Mouse (Mus musculus): ENCODE data around the gene E130308A19Rik. TPM values are rescaled to one million over a fixed set of nuclear protein-coding genes. Genes with fewer than 3 reads are reported as not detected.

The E130308A19Rik gene
- polyA plus RNA-seq, 1 experiment from 2014 or later: 35.6 TPM

GRCm38 (mm10) chr4:59760636-59761364 lies 134.8 kb downstream of the E130308A19Rik start:
- H3K9me3 ChIP-seq (ENCODE audit: control insufficient read depth, low read length): no peaks in the 10 kb centered on the region
- no peaks in the 10 kb centered on the region for H3K36me3 ChIP-seq (ENCODE audit: control insufficient read depth, insufficient read depth, low read length)
- no peak overlapping the region for H3K4me3 ChIP-seq (ENCODE audit: low read depth, low read length)
- DNase-seq (ENCODE audit: low spot score): peak; percentile 36
- 65% methylated on average over 10 of the region's 10 CpGs for WGBS
- no peak overlapping the region for H3K4me2 ChIP-seq (ENCODE audit: low read depth, severe bottlenecking)
- ATAC-seq (ENCODE audit: insufficient number of reproducible peaks, low FRiP score, low TSS enrichment, low read depth): no peak
- H3K4me1 ChIP-seq (ENCODE audit: control insufficient read depth, insufficient read depth, low read length): no peaks in the 10 kb centered on the region
- no peak overlapping the region for H3K9ac ChIP-seq (ENCODE audit: low read length)
- H3K27ac ChIP-seq (replicated peaks; ENCODE audit: low read depth, low read length): no peak overlapping the region
- H3K27me3 ChIP-seq (ENCODE audit: control insufficient read depth, insufficient read depth, low read length): no peaks in the 10 kb centered on the region

- Histone ChIP-seq H3K4me1 (ENCODE audit: control insufficient read depth, insufficient read depth, low read length) (no peaks in the 10 kb centered on the region), H3K9me3 (ENCODE audit: control insufficient read depth, low read length) (no peaks in the 10 kb centered on the region), H3K27me3 (ENCODE audit: control insufficient read depth, insufficient read depth, low read length) (no peaks in the 10 kb centered on the region), H3K4me2 (ENCODE audit: low read depth, severe bottlenecking) (no peak overlapping the region), H3K36me3 (ENCODE audit: control insufficient read depth, insufficient read depth, low read length) (no peaks in the 10 kb centered on the region), H3K27ac (replicated peaks; ENCODE audit: low read depth, low read length) (no peak overlapping the region), H3K9ac (ENCODE audit: low read length) (no peak overlapping the region), H3K4me3 (ENCODE audit: low read depth, low read length) (no peak overlapping the region)
- ATAC-seq (ENCODE audit: insufficient number of reproducible peaks, low FRiP score, low TSS enrichment, low read depth) (no peak), DNase-seq (ENCODE audit: low spot score) (no peak)
- 90% methylated on average over 4 of the region's 4 CpGs for WGBS
These were observed 135.3 kb downstream of the E130308A19Rik start for GRCm38 (mm10) chr4:59761365-59761729.

DNA sequence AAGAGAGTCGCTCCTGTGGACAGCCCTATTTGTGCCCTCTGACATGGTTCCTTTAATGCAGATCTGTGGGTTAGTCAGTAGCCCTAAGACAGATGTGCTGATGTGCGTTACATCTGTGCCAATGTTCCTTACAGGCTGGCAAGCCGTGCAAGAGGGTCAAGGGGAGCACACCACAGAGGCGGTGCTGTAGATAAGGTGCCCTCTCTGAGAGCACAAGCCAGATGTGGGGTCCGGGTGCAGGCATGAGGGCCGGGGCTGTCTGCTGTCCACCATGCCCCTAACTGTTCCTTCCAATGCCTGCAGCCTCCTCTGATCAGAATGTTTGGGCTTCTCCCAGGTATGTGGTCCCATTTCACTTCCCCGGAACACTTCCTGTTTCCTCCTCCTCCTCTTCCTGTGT lies 138.9 kb downstream of the E130308A19Rik start:
- DNase-seq (ENCODE audit: low spot score) (no peak), ATAC-seq (ENCODE audit: insufficient number of reproducible peaks, low FRiP score, low TSS enrichment, low read depth) (no peak)
- Histone ChIP-seq H3K4me2 (ENCODE audit: low read depth, severe bottlenecking) (no peak overlapping the region), H3K27me3 (ENCODE audit: control insufficient read depth, insufficient read depth, low read length) (no peaks in the 10 kb centered on the region), H3K4me1 (ENCODE audit: control insufficient read depth, insufficient read depth, low read length) (no peaks in the 10 kb centered on the region), H3K27ac (replicated peaks; ENCODE audit: low read depth, low read length) (no peak overlapping the region), H3K9me3 (ENCODE audit: control insufficient read depth, low read length) (no peaks in the 10 kb centered on the region), H3K4me3 (ENCODE audit: low read depth, low read length) (no peak overlapping the region), H3K9ac (ENCODE audit: low read length) (no peak overlapping the region), H3K36me3 (ENCODE audit: control insufficient read depth, insufficient read depth, low read length) (no peaks in the 10 kb centered on the region)
- WGBS: 79% methylated on average over 7 of the region's 7 CpGs

- 0 out of 2 replicates have a peak, but pooled peaks cover 2% of the 10 kb centered on the region for H3K36me3 ChIP-seq (ENCODE audit: control insufficient read depth, insufficient read depth, low read length)
- no peaks in the 10 kb centered on the region for H3K27me3 ChIP-seq (ENCODE audit: control insufficient read depth, insufficient read depth, low read length)
- H3K9me3 ChIP-seq (ENCODE audit: control insufficient read depth, low read length): no peaks in the 10 kb centered on the region
- 42% methylated on average over 7 of the region's 7 CpGs for WGBS
- ATAC-seq (ENCODE audit: insufficient number of reproducible peaks, low FRiP score, low TSS enrichment, low read depth) (no peak), DNase-seq (ENCODE audit: low spot score) (no peak)
- H3K4me3 ChIP-seq (ENCODE audit: low read depth, low read length): no peak overlapping the region
- H3K9ac ChIP-seq (ENCODE audit: low read length): no peak overlapping the region
- no peak overlapping the region for H3K4me2 ChIP-seq (ENCODE audit: low read depth, severe bottlenecking)
- no peaks in the 10 kb centered on the region for H3K4me1 ChIP-seq (ENCODE audit: control insufficient read depth, insufficient read depth, low read length)
- no peak overlapping the region for H3K27ac ChIP-seq (replicated peaks; ENCODE audit: low read depth, low read length)
These were observed 139.5 kb downstream of the E130308A19Rik start for GRCm38 (mm10) chr4:59765385-59766005.

- 92% methylated on average over 2 of the region's 2 CpGs for WGBS
- Histone ChIP-seq H3K9ac (ENCODE audit: low read length) (no peak overlapping the region), H3K4me2 (ENCODE audit: low read depth, severe bottlenecking) (no peak overlapping the region), H3K27me3 (ENCODE audit: control insufficient read depth, insufficient read depth, low read length) (no peaks in the 10 kb centered on the region), H3K4me1 (ENCODE audit: control insufficient read depth, insufficient read depth, low read length) (no peaks in the 10 kb centered on the region), H3K27ac (replicated peaks; ENCODE audit: low read depth, low read length) (no peak overlapping the region), H3K9me3 (ENCODE audit: control insufficient read depth, low read length) (no peaks in the 10 kb centered on the region), H3K4me3 (ENCODE audit: low read depth, low read length) (no peak overlapping the region), H3K36me3 (ENCODE audit: control insufficient read depth, insufficient read depth, low read length) (peaks cover 11% of the 10 kb centered on the region)
- DNase-seq (ENCODE audit: low spot score) (no peak), ATAC-seq (ENCODE audit: insufficient number of reproducible peaks, low FRiP score, low TSS enrichment, low read depth) (no peak)
These were observed 141.7 kb downstream of the E130308A19Rik start for GRCm38 (mm10) chr4:59767717-59768116.

GRCm38 (mm10) chr4:59772171-59772879 lies 146.3 kb downstream of the E130308A19Rik start:
- no peak for ATAC-seq (ENCODE audit: insufficient number of reproducible peaks, low FRiP score, low TSS enrichment, low read depth)
- 89% methylated on average over 17 of the region's 17 CpGs for WGBS
- Histone ChIP-seq H3K9ac (ENCODE audit: low read length) (no peak overlapping the region), H3K4me3 (ENCODE audit: low read depth, low read length) (no peak overlapping the region), H3K4me2 (ENCODE audit: low read depth, severe bottlenecking) (no peak overlapping the region), H3K27me3 (ENCODE audit: control insufficient read depth, insufficient read depth, low read length) (no peaks in the 10 kb centered on the region), H3K36me3 (ENCODE audit: control insufficient read depth, insufficient read depth, low read length) (peaks cover 13% of the 10 kb centered on the region), H3K9me3 (ENCODE audit: control insufficient read depth, low read length) (no peaks in the 10 kb centered on the region), H3K27ac (replicated peaks; ENCODE audit: low read depth, low read length) (no peak overlapping the region), H3K4me1 (ENCODE audit: control insufficient read depth, insufficient read depth, low read length) (no peaks in the 10 kb centered on the region)
- no peak for DNase-seq (ENCODE audit: low spot score)

GRCm38 (mm10) chr4:59777828-59778227 lies 151.8 kb downstream of the E130308A19Rik start:
- Histone ChIP-seq H3K4me3 (ENCODE audit: low read depth, low read length) (no peak overlapping the region), H3K27me3 (ENCODE audit: control insufficient read depth, insufficient read depth, low read length) (no peaks in the 10 kb centered on the region), H3K9me3 (ENCODE audit: control insufficient read depth, low read length) (no peaks in the 10 kb centered on the region), H3K9ac (ENCODE audit: low read length) (no peak overlapping the region), H3K27ac (replicated peaks; ENCODE audit: low read depth, low read length) (no peak overlapping the region), H3K4me2 (ENCODE audit: low read depth, severe bottlenecking) (no peak overlapping the region), H3K4me1 (ENCODE audit: control insufficient read depth, insufficient read depth, low read length) (0 out of 2 replicates have a peak, but pooled peaks cover 3% of the 10 kb centered on the region), H3K36me3 (ENCODE audit: control insufficient read depth, insufficient read depth, low read length) (peaks cover 2% of the 10 kb centered on the region; the same call in 1 of the 2 replicates)
- WGBS: 82% methylated on average over 3 of the region's 3 CpGs
- ATAC-seq (ENCODE audit: insufficient number of reproducible peaks, low FRiP score, low TSS enrichment, low read depth) (no peak), DNase-seq (ENCODE audit: low spot score) (no peak)

DNA sequence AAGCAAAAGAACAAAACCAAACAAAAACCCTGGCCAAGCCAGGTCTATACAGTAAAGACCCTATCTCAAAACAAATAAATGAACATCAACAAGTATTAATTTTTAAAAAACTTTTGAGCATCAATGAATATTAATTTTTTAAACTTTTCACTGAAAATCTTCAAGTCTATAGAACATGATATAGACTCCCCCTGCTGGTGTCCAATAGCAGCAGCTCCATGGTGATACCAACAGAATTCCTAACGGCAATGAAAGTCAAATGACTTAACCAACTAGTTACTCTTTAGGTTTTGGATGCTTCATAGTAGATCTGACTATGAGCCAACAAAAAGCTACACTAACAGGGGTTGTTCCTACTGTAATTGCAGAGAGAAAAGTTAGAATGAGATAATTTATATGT lies 154.6 kb downstream of the E130308A19Rik start:
- DNase-seq (ENCODE audit: low spot score) (no peak), ATAC-seq (ENCODE audit: insufficient number of reproducible peaks, low FRiP score, low TSS enrichment, low read depth) (no peak)
- Histone ChIP-seq H3K4me2 (ENCODE audit: low read depth, severe bottlenecking) (no peak overlapping the region), H3K27me3 (ENCODE audit: control insufficient read depth, insufficient read depth, low read length) (no peaks in the 10 kb centered on the region), H3K36me3 (ENCODE audit: control insufficient read depth, insufficient read depth, low read length) (no peaks in the 10 kb centered on the region), H3K9me3 (ENCODE audit: control insufficient read depth, low read length) (no peaks in the 10 kb centered on the region), H3K4me3 (ENCODE audit: low read depth, low read length) (no peak overlapping the region), H3K4me1 (ENCODE audit: control insufficient read depth, insufficient read depth, low read length) (0 out of 2 replicates have a peak, but pooled peaks cover 3% of the 10 kb centered on the region), H3K27ac (replicated peaks; ENCODE audit: low read depth, low read length) (no peak overlapping the region), H3K9ac (ENCODE audit: low read length) (no peak overlapping the region)
- 67% methylated on average over 1 of the region's 1 CpGs for WGBS
